Mouse (Mus musculus): ENCODE results near the gene 4930518I15Rik. TPM values are rescaled to one million over a fixed set of nuclear protein-coding genes. Genes with fewer than 3 reads are reported as not detected.
A peak's percentile ranks its signal among the peaks of the same experiment; 100 is the strongest.
"Not testable (repeated sequence)": the region's sequence is repeated elsewhere in the genome, so short reads cannot be mapped to it uniquely, and the experiment has no call there.

4930518I15Rik gene
- polyA plus RNA-seq, 1 experiment from 2014 or later = 1.8 TPM

DNA sequence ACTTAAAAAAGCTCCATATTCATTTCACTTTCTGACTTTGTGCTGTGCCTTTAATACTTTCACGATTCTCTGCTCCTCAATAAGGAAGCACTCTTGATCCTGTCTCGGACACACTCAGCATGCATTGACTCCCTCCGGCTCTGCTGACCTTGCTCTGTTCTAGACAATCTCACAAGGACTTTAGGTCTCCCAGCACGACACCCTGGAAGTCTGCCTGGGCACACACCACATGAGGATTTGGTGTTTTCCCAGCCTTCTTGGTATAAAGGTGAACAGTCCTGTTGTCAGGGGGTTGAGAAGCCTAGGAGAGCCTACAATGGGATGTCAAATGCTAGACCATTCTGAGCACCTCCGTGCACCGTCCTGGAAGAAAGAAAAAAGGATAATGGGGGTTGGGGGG is 35.1 kb upstream of the 4930518I15Rik start:
- Histone ChIP-seq H3K4me3 (ENCODE audit: low read depth, low read length) (no peak overlapping the region), H3K9me3 (ENCODE audit: low read length) (no peaks in the 10 kb centered on the region), H3K27me3 (ENCODE audit: insufficient read depth, low read length) (no peaks in the 10 kb centered on the region), H3K9ac (replicated peaks) (no peak overlapping the region), H3K36me3 (replicated peaks; ENCODE audit: insufficient read depth, low read length) (no peaks in the 10 kb centered on the region), H3K4me1 (ENCODE audit: insufficient read depth) (peaks cover 1% of the 10 kb centered on the region), H3K4me2 (ENCODE audit: low read depth, low read length) (no peak overlapping the region), H3K27ac (ENCODE audit: low read depth) (no peak overlapping the region)
- TF ChIP-seq EP300 (IDR thresholded peaks at IDR 0.05; ENCODE audit: low read depth) = no peak
- no peak for TF ChIP-seq CTCF (IDR thresholded peaks at IDR 0.05; ENCODE audit: low read depth)
- WGBS (ENCODE audit: insufficient replicate concordance) = 76% methylated on average over 6 of the region's 6 CpGs
- no peak for DNase-seq
- ATAC-seq = no peak

DNA sequence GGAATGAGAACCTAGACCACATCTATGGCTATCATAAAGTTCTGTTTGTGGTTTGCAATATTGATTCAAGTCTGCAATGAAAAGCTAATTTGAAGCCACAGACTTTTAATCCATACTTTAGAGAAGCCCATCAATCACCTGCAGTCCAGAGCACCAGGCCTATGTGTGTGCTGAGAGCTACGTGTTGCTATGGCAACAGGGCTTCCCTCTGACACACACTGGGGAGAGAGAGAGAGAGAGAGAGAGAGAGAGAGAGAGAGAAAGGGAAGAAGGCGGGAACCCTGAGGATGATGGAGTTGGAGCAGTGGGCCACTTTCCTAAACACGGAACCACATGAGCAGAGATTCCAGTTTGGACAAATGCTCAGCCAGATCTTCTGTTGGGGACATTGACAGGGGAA is 34.5 kb upstream of the 4930518I15Rik start:
- Histone ChIP-seq H3K27me3 (ENCODE audit: insufficient read depth, low read length) (no peaks in the 10 kb centered on the region), H3K27ac (ENCODE audit: low read depth) (no peak overlapping the region), H3K4me2 (ENCODE audit: low read depth, low read length) (no peak overlapping the region), H3K9ac (replicated peaks) (no peak overlapping the region), H3K4me3 (ENCODE audit: low read depth, low read length) (no peak overlapping the region), H3K4me1 (ENCODE audit: insufficient read depth) (no peaks in the 10 kb centered on the region), H3K9me3 (ENCODE audit: low read length) (no peaks in the 10 kb centered on the region), H3K36me3 (replicated peaks; ENCODE audit: insufficient read depth, low read length) (no peaks in the 10 kb centered on the region)
- TF ChIP-seq EP300 (IDR thresholded peaks at IDR 0.05; ENCODE audit: low read depth) (no peak), CTCF (IDR thresholded peaks at IDR 0.05; ENCODE audit: low read depth) (no peak)
- ATAC-seq (no peak), DNase-seq (no peak)
- 51% methylated on average over 3 of the region's 3 CpGs for WGBS (ENCODE audit: insufficient replicate concordance)

DNA sequence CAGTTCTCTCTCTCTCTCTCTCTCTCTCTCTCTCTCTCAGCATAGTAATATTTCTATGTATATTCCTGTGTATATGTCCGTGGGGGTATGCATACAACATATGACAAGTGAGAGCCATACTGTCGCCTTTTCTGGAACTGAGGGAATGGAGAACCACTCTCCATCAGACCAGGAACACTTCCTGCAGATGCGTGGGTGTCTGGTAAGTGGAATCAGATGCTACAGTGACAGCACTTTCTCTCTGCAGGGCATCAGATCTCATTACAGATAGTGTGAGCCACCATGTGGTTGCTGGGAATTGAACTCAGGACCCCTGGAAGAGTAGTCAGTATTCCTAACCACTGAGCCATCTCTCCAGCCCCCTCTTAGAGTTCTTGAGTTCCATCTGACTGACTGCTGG is 30.7 kb upstream of the 4930518I15Rik start:
- Histone ChIP-seq H3K9ac (replicated peaks) (no peak overlapping the region), H3K4me1 (ENCODE audit: insufficient read depth) (peaks cover 9% of the 10 kb centered on the region), H3K9me3 (ENCODE audit: low read length) (no peaks in the 10 kb centered on the region), H3K4me2 (ENCODE audit: low read depth, low read length) (no peak overlapping the region), H3K36me3 (replicated peaks; ENCODE audit: insufficient read depth, low read length) (no peaks in the 10 kb centered on the region), H3K27ac (ENCODE audit: low read depth) (no peak overlapping the region), H3K27me3 (ENCODE audit: insufficient read depth, low read length) (no peaks in the 10 kb centered on the region), H3K4me3 (ENCODE audit: low read depth, low read length) (no peak overlapping the region)
- DNase-seq = no peak
- TF ChIP-seq EP300 (IDR thresholded peaks at IDR 0.05; ENCODE audit: low read depth) (no peak), CTCF (IDR thresholded peaks at IDR 0.05; ENCODE audit: low read depth) (no peak)
- ATAC-seq = no peak
- 60% methylated on average over 3 of the region's 3 CpGs for WGBS (ENCODE audit: insufficient replicate concordance)

DNA sequence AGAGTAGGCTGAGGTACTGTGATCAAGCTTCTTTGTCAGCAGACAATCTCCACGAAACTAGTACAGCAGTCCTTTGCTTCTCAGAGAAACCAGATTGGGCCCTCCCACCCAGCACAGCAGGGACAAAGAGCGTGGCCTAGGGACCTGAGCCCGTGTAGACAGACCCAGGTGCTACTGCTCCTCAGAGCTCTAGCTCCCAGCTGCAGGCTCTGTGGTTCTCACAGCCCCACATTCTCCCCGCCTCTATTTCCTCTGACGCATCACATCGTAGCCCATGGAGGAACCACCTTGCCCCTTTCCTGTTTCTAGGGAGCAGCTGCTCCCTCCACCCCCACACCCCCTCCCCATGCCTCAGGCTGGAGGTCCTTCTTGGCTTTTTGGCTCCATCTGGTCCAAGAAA is 29.3 kb upstream of the 4930518I15Rik start, which contains the start of gene Sla2:
Sla2 (minus strand) TSS at position 176 of the 400 bp plus-strand sequence.
- H3K4me2 ChIP-seq (ENCODE audit: low read depth, low read length) = no peak within 1 kb of the TSS
- H3K36me3 ChIP-seq (replicated peaks; ENCODE audit: insufficient read depth, low read length) = no peaks in the 10 kb centered on the region
- H3K27ac ChIP-seq (ENCODE audit: low read depth) = no peak within 1 kb of the TSS
- DNase-seq (no peak), ATAC-seq (peak; percentile 12; the same call in 1 of the 2 replicates)
- H3K27me3 ChIP-seq (ENCODE audit: insufficient read depth, low read length) = no peaks in the 10 kb centered on the region
- H3K9me3 ChIP-seq (ENCODE audit: low read length) = no peaks in the 10 kb centered on the region
- H3K4me1 ChIP-seq (ENCODE audit: insufficient read depth) = peaks cover 21% of the 10 kb centered on the region
- 22% methylated on average over 6 of the region's 6 CpGs for WGBS (ENCODE audit: insufficient replicate concordance)
- no peak within 1 kb of the TSS for H3K9ac ChIP-seq (replicated peaks)
- TF ChIP-seq EP300 (IDR thresholded peaks at IDR 0.05; ENCODE audit: low read depth) = no peak
- no peak for TF ChIP-seq CTCF (IDR thresholded peaks at IDR 0.05; ENCODE audit: low read depth)
- H3K4me3 ChIP-seq (ENCODE audit: low read depth, low read length) = no peak within 1 kb of the TSS

DNA sequence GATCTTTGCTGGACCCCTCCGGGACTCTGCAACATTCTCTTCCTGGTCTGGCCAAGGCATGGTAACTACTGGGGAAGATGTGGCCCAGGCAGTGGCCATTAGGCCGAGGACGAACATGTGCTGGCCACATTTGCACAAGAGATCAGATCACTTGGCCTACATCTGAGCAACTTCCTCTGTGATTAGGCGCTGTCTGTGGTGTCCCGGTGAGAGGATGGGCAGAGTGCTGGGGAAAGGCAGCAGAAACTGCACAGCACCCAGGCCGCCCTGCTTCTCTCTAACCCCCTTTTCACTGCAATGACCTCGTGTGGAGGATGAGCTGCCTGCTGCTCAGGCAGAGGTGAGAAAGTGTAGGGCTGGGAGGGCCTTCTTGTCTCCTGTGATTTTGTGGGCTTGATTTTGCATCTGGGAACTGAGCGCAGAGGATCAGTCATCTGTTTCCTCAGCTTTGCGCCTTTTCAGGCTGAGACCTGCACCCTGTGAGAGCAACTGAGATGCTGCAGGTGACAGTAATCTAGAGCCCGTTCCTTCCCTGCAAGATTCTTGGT is 28.4 kb upstream of the 4930518I15Rik start:
- no peaks in the 10 kb centered on the region for H3K9me3 ChIP-seq (ENCODE audit: low read length)
- H3K4me3 ChIP-seq (ENCODE audit: low read depth, low read length) = no peak overlapping the region
- 49% methylated on average over 10 of the region's 10 CpGs for WGBS (ENCODE audit: insufficient replicate concordance)
- ATAC-seq = no peak
- no peak for TF ChIP-seq CTCF (IDR thresholded peaks at IDR 0.05; ENCODE audit: low read depth)
- no peak for TF ChIP-seq EP300 (IDR thresholded peaks at IDR 0.05; ENCODE audit: low read depth)
- H3K9ac ChIP-seq (replicated peaks) = no peak overlapping the region
- H3K36me3 ChIP-seq (replicated peaks; ENCODE audit: insufficient read depth, low read length) = no peaks in the 10 kb centered on the region
- H3K4me1 ChIP-seq (ENCODE audit: insufficient read depth) = peaks cover 26% of the 10 kb centered on the region
- no peak for DNase-seq
- H3K27ac ChIP-seq (ENCODE audit: low read depth) = no peak overlapping the region
- no peak overlapping the region for H3K4me2 ChIP-seq (ENCODE audit: low read depth, low read length)
- no peaks in the 10 kb centered on the region for H3K27me3 ChIP-seq (ENCODE audit: insufficient read depth, low read length)

DNA sequence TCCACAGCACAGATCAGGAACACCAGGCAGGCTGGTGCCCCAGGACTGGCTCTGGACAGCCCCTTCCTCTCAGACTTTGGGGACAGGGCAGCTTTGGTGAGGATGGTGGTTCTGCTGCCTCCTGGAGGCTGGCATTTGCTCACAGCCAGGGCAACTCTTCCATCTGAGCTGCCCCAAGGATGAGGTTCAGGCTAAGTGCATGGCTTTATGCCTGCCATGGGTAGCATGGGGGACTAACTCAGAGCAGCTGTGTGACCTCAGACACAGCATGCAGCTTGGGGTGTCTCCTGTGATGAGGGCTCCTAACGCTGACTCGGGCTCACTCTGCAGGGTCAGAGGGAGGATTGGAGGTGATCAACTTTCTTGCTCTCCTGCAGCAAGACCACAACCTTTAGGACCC is 27.9 kb upstream of the 4930518I15Rik start:
- peaks cover 26% of the 10 kb centered on the region for H3K4me1 ChIP-seq (ENCODE audit: insufficient read depth)
- WGBS (ENCODE audit: insufficient replicate concordance) = 81% methylated on average over 2 of the region's 2 CpGs

More for the DNA sequence above, 27.9 kb upstream of the 4930518I15Rik start:
- not testable (repeated sequence) for H3K4me2 ChIP-seq (ENCODE audit: low read depth, low read length); H3K27ac ChIP-seq (ENCODE audit: low read depth); H3K36me3 ChIP-seq (replicated peaks; ENCODE audit: insufficient read depth, low read length); H3K9ac ChIP-seq (replicated peaks); DNase-seq; H3K27me3 ChIP-seq (ENCODE audit: insufficient read depth, low read length); H3K4me3 ChIP-seq (ENCODE audit: low read depth, low read length); ATAC-seq; H3K9me3 ChIP-seq (ENCODE audit: low read length)
